Mouse (Mus musculus) layer of hippocampus, adult 8-10 months (tissue): ENCODE measurements around the gene Plxna1. TPM values are rescaled to one million over a fixed set of nuclear protein-coding genes. Genes with fewer than 3 reads are reported as not detected.

Experiments
- DNase-seq, 2 experiments: peaks; one replicate each; pipeline ENCODE4 v3.0.0; 2022; ENCODE audit warnings: low spot score in 2 of 2
- total RNA-seq, 4 experiments: library from RNA; stranded (reverse); gene quantifications; 2 replicates each; pipeline ENCODE4 v1.2.4; 2022

The Plxna1 gene
- 100 to 1,000 TPM in 2 of 4 experiments, 10 to 100 TPM in 2; 88.9 to 130 (median 110) TPM for total RNA-seq

DNA sequence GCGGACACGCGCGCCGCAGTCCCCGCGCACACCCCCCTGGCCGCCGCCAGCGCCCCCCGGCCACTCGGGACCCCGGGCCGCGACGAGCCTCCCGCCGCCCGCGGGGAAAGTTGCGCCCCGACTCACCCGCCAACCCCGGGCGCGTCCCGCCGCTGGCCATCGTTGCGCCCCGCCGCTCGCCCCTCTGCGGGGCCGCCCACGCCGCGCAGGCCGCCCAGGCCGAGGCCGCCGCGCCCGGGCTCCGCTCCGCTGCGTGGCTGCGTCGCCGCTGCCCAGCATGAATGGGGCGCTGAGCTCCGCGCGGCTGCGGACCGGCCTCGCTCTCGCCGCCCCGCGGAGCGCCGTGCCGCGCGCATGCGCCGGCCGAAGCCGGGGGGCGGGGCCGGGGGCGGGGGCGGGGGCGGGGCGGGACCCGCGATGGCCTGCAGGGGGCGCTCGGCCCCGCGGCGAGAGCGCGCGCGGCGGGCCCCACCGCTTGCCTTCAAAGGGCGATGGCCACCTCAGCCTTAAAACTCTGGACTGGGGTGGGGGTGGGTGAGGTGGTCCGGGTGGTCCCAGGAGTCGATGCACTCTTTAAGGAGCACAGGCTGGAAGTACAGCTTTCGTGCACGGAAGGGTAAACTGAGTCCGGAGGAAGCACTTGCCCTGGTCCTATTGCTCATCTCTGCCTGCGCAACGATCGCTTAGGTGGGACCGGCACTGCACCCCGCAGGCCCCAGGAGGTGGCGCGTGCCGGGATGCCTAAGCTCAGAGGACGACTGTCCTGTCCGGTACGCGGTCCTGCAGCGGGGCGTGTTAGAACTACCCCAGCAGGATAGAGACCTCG lies at the start of gene Plxna1:
Gene Plxna1, minus strand, starts transcription at position 340 of the 826 bp plus-strand sequence.
- peak in 1 of 2 experiments; percentile 60 for DNase-seq

DNA sequence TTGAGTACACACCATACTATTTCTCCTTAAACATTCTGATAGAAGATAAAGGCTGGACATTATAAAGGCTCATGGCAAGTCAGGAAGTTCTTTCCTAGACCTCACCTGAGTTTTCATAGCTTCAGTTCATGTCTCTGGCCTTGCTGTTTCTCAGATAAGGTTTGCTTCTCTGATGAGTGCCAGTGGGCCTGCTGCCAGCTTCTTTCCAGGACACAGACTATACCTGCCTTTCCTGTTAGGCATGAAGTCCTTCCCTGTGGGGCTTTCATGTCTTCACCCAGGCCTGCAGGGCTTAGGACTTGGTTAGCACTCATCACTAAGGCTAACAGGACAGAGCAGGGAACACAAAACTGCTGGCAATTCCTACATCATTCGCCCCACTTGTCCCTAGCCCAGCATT lies 46.6 kb upstream of the Plxna1 start:
- DNase-seq: no peak

DNA sequence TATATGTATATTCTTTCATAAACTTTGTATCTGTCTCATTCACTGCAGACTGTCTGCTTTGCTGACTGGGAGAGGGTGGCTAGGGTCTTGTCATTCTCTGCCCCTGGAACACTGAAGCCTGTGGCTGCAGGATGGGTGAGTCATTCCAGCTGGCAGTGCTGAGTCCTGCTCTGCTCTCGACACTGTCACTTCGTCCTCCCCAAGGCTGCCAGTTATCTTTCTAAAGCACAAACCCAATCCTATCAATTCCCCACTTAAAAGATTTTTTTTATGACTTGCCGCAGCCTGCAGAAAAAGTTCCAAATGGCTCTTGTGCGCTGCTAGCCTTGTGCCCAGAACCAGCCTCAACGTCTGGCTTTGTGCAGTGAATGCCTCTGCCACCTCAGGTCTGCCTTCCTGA lies 45.8 kb upstream of the Plxna1 start:
- no peak for DNase-seq

DNA sequence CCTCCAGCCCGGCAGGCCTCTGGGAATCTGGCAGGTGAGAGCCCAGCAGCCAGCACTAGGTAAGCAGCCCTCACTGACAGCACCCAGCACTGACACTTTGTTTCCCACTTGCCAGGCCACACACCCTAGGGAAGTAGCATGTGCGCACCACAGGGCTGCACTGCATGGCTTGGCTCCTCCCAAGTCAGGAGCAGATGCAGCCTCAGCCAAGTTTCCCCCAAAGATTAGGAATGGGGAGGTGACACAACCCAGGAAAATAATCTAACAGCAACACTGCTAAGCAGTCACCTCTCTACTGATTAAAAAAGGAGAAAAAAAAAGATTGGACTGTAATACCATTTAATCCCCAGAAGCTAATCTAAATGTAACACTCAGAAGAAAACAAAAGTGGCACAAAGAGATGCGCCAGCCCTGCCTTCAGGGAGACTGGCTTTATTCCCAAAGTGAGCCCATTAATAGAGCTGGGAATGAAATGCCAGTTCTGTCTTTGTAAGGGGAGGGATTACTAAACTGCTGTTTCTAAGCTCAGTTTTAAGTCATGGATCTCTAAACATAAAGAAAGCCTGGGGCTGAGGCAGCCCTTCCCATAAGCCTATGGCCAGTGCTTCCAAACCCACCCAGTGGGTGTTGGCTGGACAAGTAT lies 44.9 kb upstream of the Plxna1 start:
- DNase-seq: no peak

DNA sequence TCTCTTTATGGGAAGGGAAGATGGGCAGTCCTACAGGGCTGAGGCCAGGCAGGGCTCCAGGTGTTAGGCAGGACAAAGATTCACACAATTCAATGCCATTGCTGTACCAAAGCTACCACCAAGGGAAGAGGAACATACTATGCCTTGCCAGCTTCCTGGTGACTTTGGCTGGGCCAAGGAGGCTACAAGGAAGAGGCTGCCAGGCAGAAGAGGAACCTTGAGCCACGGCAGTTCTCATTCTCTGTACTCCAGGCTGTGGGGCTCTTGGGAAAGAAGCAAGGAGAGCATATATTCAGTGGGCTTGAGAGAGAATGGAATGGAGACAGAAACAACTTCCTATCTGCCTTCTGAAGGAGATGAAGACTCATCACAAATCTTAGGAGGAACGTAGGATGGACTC lies 42.5 kb upstream of the Plxna1 start:
- DNase-seq: no peak

DNA sequence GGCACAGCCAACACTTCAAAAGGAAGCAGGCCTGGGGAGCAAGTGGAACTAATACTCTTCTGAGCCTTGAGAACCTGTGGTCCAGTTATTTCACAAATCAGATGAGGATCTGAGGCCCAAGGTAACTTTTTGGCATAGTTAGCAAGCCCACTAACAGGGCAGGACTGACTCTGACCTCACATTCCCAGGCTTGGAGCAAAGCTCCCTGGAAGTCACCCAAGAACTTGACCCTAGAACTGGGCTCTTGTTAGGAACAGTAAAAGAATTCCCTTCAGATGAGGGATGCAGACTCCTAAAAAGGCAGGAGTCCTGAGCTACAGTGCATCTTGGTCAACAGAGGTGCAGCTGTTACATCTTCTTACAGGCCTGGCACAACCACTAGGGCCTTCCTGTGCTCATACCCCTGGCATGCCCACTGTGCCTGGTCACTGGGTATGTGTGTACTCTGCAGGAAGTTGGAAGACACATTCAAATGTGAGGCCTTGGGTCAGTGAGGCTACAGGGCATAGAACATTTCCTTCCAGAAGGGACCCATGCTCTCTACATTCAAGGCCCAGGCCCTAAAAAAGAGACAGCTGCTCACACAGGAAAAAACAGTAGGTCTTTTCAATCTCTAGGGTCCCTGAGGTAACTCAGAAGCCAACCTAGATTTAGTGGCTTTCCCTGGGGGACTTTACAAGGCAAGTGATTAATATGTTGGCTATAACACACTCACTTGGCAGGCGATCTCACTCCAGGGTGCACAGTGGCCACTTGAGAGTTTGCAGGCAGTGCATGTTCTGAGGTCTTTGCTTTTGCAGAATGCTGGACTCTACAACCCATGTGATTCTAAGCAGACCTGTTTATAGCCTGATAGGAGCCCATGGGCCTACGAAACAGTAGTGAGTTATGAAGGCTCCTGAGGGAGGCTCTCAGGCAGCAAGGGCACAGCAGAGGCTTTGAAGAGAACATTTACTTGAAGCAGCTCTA lies 41.1 kb upstream of the Plxna1 start:
- DNase-seq: no peak

DNA sequence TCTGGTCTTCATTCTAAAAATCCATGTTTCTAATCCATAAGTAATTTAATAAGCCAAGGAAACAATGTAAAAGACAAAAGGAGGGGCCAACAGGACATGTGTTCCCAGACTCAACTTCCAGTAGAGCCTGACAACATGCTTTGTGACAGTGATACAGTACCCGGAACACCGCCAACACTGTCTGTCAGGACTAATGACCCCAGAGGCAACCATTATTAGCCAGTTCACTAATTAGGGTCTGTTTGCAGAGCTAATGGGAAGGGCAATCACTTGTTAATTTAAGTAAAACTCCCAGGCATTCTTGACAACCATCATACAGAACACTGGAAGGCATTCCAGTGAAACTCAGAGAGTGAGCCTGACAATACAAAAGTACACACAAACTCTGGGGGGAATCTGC lies 40.0 kb upstream of the Plxna1 start:
- no peak for DNase-seq

DNA sequence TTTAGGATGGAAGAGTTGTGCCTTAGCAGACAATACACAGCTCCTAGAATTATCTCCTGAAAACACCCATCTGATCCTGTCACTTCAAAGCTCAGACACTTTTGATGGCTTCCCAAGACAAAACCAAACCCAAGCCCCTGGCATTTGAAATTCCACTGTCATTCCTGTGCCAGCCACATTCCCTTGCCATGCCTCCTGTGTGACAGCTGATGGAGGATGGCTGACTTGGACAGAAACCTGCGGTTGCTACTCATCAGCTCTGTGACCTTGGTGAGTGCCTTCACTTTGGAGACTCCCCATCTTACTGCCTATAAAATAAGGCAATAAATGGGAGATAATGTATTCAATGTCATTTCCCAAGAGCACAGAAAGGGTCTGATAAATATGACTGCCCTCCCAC lies 37.1 kb upstream of the Plxna1 start:
- DNase-seq: no peak

DNA sequence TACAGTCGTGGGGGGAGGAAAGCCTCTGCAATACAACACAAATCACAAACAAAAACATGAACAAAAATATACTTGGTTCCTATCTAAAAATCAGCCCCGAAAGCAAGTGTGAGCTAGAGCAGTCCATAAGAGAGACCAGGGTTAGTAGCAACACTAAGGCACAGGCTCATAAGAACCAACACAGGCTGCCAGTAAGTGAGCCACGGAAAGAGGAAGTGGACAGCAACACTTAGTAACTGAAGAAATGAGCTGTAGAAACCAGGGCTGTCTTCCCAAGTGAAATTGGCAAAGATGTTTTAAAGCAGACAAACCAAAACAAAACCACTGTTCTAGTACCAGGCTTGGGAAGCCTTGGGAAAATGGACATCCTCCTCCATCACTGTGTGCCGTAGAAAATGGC lies 35.5 kb upstream of the Plxna1 start:
- no peak for DNase-seq

DNA sequence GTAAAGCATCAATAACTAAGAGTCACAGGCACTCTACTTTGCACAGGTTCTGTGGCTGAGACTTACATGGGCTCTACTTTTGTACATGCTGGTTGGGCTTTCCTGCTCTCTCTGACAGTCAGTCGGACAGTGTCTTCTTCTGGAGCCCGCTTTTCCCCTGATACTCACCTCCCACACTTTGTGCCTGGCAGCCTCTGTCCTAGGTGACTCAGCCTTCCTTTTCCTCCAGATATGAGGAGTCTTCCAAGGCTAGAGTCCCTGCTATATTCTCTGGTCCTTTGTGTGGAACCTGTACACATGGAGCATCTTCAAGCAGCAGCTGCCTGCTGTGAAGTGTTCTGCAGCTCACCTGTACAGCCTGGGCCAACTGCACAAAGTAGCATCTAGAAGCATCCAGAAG lies 31.4 kb upstream of the Plxna1 start:
- no peak for DNase-seq

DNA sequence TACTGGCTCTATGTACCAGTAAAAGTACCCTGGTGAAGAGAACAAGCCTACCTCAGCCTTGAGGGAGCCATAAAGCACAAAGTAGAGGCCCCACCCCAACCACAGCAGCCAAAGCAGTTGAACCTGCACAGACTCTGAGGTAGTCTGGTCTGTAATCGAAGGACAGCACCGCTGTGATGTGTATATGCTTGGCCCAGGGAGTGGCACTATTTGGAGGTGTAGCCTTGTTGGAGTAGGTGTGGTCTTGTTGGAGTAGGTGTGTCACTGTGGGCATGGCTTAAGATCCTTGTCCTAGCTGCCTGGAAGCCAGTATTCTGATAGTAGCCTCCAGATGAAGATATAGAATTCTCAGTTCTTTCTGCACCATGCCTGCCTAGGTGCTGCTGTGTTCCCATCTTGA lies 29.8 kb upstream of the Plxna1 start:
- DNase-seq: no peak

DNA sequence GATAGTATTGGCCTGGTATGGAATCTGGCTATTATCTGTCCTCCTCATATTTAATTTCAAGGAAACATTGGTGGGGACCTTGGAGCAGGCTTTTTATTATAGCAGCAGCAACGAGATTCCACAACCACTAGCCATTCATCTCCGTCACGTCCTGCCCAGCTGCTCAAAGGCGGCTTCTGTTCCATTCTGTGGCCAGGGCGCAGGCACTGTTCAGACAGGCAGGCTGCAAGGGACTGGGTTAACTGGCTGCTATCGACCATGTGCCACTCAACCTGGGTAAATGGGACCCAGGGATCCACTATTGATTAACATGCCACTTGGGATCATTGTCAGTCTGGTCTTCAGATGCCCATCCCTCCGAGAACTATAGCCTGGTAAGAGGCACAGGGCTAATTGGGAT lies 27.4 kb upstream of the Plxna1 start:
- no peak for DNase-seq

DNA sequence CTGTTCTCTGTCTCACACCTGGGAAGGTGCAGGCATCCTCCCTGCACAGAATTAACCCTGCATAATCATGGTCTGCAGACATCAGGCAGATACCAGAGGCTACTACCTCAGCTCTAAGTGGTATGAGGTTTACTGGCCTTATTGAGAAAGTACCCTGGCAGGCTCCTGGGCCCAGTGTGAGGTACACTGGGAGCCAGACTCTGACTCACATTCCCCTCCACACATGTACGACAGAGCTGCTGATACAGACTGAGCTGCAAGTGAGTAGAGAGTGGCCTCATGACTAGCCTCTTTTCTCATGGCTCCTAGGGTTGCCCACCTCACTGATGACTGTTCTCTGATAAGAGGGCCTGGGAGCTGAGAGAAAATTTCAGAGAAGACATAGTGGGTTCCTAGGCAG lies 24.5 kb upstream of the Plxna1 start:
- no peak for DNase-seq

DNA sequence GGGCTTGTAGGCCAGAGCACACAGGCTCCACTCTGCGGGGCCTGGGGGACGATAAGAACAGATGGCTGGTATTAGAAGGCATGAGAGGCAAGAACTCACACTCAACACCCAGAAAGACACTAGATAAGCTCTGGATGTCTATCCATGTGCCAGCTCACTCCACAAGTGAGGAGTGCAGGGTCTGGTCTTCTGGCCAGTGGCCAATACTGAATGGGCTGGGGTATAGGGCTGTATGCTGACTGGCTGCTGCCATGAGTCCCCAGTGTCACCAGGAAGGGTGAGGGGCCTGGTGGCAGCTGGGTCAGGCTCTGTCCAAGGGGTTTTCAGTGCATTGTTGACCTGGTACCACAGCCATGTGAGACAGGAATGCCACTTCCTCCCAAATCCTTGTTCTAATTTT lies 22.3 kb upstream of the Plxna1 start:
- no peak for DNase-seq

DNA sequence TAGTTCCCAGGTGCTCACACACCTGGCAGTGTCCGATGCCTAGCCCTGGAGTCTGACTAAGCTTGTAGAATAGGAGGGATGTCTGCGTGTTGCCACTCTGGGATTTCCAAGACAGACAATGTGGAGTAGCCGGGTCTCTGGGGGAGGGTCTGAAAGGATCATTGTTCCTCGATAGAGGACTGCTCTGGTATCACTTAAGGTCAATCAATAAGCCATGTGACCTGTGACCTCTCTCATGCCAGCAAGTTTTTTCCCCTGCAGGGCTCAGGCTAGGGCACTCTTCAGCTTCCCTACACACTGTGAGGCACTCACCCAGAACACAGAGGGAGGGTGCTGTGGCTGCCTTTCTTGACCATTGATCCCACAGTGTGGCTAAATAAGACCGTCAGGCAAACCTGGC lies 19.4 kb upstream of the Plxna1 start:
- DNase-seq: no peak

DNA sequence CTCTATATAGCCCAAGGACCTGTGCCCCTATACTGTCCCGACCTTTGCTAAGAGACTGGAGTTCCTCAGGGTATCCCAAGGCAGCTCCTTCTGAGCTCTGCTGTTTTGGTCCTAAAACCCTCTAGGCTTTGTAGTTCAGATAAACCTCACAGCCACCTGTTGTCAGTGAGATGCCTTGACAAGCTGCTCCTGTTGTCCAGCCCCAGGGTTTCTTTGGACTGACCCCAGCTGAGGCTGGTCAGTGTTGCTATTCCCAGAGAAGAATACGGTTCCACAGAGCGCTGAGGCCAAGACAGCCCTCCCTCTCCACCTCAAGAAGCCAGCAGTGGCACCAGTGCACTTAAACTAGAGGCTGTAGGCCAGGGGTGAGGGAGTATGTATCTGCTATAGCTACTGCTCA lies 18.8 kb upstream of the Plxna1 start:
- DNase-seq: no peak

DNA sequence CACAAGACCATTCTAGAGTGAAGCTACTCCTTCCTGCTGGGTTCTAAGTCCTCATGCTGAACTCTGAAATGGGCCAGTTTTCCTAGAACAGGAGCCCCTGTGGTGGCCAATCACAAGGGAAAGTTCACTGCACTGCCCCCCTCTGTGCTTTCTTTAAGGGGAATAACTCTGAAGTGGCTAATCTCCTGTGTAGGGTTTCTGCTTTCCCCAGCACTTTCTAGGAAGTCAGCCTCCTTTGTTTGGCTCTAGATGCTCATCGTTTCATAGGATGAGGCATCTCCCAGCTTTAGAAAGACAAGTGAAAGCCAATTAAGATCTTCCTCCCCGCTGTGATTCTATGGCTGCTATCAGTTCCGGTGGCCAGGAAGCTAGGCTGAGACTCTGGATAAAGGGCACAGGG lies 18.3 kb upstream of the Plxna1 start:
- DNase-seq: no peak

DNA sequence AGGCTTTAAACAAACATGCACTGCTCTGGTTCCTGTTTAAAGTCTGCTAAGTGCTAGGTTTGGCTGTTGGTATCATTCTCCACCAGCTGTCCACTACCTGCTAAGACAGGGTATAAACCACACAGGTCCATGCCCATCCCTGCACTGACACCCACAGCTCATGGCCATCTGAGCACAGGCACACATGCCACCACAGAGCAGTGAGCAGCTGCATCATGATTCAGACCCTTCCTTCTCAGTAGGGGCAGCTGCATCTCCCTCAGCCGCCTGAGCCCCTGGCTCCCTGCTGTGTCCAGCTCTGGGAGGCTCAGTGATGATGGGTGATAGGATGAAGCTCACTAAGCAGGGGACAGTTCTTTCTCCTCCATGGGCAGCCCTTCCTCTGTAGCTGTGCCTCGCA lies 15.8 kb upstream of the Plxna1 start:
- no peak for DNase-seq

DNA sequence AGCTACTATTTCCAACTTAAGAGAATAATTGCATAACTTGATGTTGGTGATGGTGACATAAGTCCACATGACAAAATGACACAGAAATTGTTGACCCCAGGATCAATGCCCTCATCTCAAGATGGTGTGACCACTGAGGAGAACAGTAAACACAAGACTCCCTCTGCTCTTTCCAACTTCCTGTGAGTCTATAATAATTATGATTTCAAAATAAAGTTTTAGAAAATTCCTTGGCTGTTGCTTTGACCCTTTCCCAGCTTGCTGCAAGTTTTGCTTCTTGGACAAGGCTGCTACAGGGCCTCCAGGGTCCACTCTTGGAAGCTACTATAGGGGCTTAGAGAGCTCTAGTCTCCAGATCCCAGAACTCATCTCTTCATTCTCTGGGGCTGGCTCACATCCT lies 6.4 kb upstream of the Plxna1 start:
- DNase-seq: no peak

DNA sequence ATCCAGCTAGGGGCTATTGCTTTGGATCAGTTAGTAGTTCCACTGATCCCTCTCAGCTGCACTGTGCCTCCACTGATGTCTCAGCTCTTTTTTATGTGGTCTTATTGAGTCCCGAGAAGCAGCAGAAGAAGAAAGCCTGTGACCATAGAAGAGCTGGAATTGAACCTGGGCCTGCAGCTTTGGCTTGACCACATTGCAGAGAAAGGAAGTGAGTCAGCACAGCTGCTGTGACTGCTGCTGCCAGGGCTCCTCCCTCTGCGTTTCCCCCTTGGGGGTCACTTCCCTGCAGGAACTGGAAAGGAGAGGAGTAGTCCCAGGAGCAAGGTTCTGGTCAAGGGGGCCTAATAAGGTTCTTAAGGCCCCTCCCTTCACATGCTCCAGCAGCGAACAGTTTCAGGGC lies 1.9 kb upstream of the Plxna1 start:
- no peak for DNase-seq

DNA sequence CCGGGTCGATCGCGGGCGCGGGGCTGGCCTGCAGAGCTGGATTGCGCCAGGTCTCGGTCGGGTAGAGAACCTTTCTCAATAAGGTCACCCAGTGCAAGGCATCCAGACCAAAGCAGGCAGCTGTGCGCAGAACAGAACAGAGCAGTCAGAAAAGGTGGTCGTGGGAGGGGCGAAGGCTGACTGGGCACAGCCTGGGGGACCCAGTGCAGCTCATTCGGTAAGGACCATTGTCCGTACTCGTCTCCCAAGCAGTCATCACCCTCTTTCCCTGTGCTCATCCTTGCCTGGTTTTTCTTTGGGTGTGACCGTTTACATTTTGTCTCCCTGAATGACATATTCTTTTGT lies 659 bp upstream of the Plxna1 start:
- no peak for DNase-seq
